Mouse (Mus musculus): ENCODE data around the gene Narf. TPM values are rescaled to one million over a fixed set of nuclear protein-coding genes. Genes with fewer than 3 reads are reported as not detected.

The Narf gene
- polyA plus RNA-seq (2015; fragmentation: Nextera tagmentation; extraction: Ambion mirVana): 13.6 and 15.3 TPM in 2 replicates

DNA sequence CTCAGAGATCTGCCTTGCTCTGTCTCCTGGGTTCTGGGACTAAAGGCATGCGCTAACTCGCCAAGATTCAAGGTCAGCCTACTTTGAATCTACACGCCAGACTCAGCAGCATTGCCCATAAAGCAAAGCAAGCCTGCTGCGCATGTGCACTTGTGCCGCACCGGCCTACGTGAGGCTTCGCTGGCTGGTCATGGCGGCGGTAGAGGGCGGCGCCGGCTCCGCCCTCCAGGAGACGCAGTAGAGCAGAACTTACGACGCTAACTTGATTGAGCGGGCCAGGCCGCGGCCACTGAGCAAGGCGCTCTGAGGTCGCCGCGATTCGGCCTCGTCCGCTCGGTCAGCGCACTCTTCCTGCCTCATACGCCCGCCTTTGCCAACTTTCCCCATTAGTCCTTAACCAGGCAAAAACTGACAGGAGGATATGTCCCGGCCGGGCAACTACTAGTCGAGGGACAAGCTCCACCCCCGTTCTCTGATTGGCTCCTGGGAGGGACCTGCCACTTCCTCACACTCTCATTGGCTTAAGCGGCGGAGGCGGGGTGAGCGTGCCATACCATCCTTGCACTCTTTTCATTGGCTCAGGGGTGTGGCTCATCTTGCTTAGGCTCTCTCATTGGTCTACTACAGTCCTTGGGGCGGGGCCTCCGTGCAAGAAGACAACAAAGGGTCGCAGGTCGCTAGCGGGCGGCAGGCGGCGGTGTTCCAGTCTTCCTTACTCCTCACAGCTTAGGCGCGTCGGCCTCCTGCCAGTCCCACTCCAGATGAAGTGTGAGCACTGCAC is at the start of gene Narf:
Gene Narf (plus strand): TSS at position 690 of the 781 bp plus-strand sequence.

DNA sequence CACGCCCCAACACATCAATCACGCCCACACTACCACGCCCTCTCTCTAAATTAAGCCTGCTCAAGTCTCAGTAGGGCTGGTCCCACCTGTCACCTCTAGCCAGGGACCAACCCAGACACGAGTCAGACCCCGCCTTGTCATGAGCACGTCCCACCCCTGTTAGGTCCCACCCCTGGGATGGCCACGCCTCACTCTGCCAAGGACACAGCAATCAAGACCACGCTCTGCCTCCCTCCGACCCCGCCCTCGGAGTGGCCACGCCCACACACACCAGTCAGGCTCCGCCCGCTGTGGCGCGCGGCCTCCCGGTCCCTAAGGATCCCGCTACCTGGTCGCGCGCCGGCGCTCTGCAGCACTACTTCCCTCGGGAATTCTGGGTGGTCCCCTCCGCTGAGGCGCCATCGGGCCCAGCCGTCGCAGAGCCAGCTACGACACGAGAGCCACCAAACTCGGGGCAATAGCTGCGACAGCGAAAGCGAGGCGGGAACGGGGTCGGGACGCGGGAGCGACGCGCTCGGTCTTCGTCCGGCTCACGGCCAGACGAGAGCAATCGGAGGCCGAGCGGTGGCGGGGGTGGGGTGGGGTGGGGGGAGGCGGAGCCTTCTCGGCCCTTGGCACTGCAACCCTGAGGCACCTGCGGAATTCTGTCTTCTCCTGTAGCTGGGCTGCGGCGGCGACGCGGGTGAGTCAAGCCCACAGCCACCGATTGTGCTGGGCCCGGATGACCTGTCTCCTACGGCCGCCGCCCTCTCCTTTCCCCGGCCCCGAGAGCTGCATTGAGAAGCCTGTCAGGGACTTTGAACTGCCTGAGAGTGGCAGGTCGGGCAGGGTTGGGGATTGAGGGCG is 32.7 kb upstream of the Narf start, which contains the start of the genes Hexdc and Ogfod3:
Gene Hexdc (plus strand): TSS at position 273 of the 846 bp plus-strand sequence.
Gene Ogfod3 (minus strand): TSS at position 551 of the 846 bp plus-strand sequence.

DNA sequence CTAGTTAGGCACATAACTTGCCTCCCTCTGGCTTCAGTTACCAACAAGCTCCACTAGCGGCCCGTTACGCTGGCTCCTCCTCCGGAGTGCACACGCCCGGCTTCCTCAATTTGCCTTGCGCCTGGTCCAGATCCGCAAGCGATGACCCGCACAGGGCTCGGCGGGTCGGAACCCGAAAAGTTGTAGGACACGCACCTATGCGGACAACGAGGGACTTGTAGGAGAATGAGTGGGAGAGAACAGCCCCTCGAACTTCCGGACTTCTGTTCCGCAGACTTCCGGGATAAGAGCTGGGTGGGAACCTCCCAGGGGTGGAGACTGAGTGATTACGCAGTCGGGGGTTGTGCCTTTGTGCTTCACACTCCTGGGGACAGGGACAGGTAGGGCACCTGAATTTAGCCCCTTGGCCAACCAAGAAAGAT is 8.0 kb upstream of the Narf start, which contains the start of gene Cybc1:
Gene Cybc1 (minus strand): TSS at position 305 of the 422 bp plus-strand sequence.

DNA sequence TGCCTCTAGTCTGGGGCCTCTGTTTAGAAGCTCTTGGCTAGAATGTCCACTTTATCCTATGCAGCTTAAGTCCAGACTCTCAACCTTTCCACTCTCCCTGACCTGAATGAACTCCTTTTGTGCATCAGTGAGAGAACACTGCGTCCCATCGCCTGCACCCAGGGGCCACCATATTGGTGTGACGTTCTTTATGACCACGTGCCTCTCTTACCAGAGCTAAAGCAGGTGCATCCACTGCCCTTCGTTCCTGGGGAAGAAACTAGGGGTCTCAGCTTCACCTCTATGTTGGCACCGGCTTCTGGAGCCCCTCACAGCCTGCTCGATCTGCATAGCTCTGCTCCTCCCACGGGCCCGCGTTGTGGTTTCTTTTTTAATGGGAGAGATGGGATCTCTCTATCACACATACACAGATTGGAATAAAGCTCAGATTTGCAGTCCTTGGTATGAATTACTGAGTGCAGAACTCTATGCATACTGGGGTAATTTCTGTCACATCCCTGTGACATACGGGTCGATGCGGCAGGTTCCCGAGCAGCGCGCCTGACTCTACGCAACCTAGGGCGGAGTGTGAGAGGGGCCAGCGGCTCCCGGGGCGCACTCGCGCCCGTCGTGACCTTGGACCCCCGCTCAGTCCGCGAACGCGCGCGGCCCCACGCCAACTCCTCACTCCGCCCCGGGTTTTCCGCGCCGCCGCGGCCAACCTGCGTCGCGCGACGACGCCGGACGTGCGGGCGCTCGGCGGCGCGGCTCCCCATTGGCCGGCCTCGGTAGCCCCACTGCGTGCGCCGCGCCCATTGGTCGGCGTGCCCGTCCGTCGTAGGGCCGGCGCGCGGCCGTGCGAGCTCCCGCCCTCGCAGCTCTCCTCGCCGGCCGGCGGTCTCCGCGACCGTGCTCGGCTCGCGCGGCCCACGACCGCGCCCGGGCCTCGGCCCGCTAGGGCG is 22.4 kb downstream of the Narf start, which contains the start of gene Foxk2:
Gene Foxk2 (plus strand): TSS at position 831 of the 941 bp plus-strand sequence.

Other genes with a start within 250 kb of the Narf start
- gene Csnk1d, start 245.9 kb upstream of the Narf start, polyA plus RNA-seq (2015; fragmentation: Nextera tagmentation; extraction: Ambion mirVana): 53.8 and 75.9 TPM in 2 replicates
- 0.73 and 0.98 TPM in 2 replicates for gene Cd7, start 197.8 kb upstream of the Narf start, polyA plus RNA-seq (2015; fragmentation: Nextera tagmentation; extraction: Ambion mirVana)
- 1.3 TPM in 1 of 2 replicates, not detected in the other for gene Sectm1b, start 173.7 kb upstream of the Narf start, polyA plus RNA-seq (2015; fragmentation: Nextera tagmentation; extraction: Ambion mirVana)
- 0.76 and 1.1 TPM in 2 replicates for gene Sectm1a, start 156.0 kb upstream of the Narf start, polyA plus RNA-seq (2015; fragmentation: Nextera tagmentation; extraction: Ambion mirVana)
- gene Tex19.2, start 118.6 kb upstream of the Narf start, polyA plus RNA-seq (2015; fragmentation: Nextera tagmentation; extraction: Ambion mirVana): 0.16 TPM in 1 of 2 replicates, not detected in the other
- gene Tex19.1, start 91.1 kb upstream of the Narf start, polyA plus RNA-seq (2015; fragmentation: Nextera tagmentation; extraction: Ambion mirVana): not detected in 2 replicates
- 0.09 TPM in 1 of 2 replicates, not detected in the other for gene Uts2r, start 77.0 kb upstream of the Narf start, polyA plus RNA-seq (2015; fragmentation: Nextera tagmentation; extraction: Ambion mirVana)
- 6.9 and 7.4 TPM in 2 replicates for gene Hexdc, start 32.8 kb upstream of the Narf start, polyA plus RNA-seq (2015; fragmentation: Nextera tagmentation; extraction: Ambion mirVana)
- gene Ogfod3, start 32.5 kb upstream of the Narf start, polyA plus RNA-seq (2015; fragmentation: Nextera tagmentation; extraction: Ambion mirVana): 29.3 and 40.0 TPM in 2 replicates
- 22.0 and 26.4 TPM in 2 replicates for gene Cybc1, start 7.9 kb upstream of the Narf start, polyA plus RNA-seq (2015; fragmentation: Nextera tagmentation; extraction: Ambion mirVana)
- gene Foxk2, start 22.7 kb downstream of the Narf start, polyA plus RNA-seq (2015; fragmentation: Nextera tagmentation; extraction: Ambion mirVana): 4.8 and 5.8 TPM in 2 replicates
- gene Wdr45b, start 117.2 kb downstream of the Narf start, polyA plus RNA-seq (2015; fragmentation: Nextera tagmentation; extraction: Ambion mirVana): 74.8 and 82.6 TPM in 2 replicates
- 10.2 and 12.2 TPM in 2 replicates for gene Rab40b, start 151.0 kb downstream of the Narf start, polyA plus RNA-seq (2015; fragmentation: Nextera tagmentation; extraction: Ambion mirVana)
- gene Fn3krp, start 184.1 kb downstream of the Narf start, polyA plus RNA-seq (2015; fragmentation: Nextera tagmentation; extraction: Ambion mirVana): 4.5 and 6.8 TPM in 2 replicates
- gene Fn3k, start 197.7 kb downstream of the Narf start, polyA plus RNA-seq (2015; fragmentation: Nextera tagmentation; extraction: Ambion mirVana): 1.5 and 2.4 TPM in 2 replicates
- gene Tbcd, start 214.7 kb downstream of the Narf start, polyA plus RNA-seq (2015; fragmentation: Nextera tagmentation; extraction: Ambion mirVana): 26.7 and 29.1 TPM in 2 replicates